Mouse (Mus musculus): Measurements from ENCODE around the gene Olfr466. TPM values are rescaled to one million over a fixed set of nuclear protein-coding genes. Genes with fewer than 3 reads are reported as not detected.

Gene Olfr466
- not detected in 2 replicates for total RNA-seq (2014; rRNA removed)
- not detected in 2 replicates for polyA plus RNA-seq (2015; fragmentation: Nextera tagmentation; extraction: Ambion mirVana)

GRCm38 (mm10) chr13:65149940-65150339, at the start of gene Olfr466:
Gene Olfr466, plus strand, starts transcription at chr13:65150240.
- TF ChIP-seq CTCF (IDR thresholded peaks at IDR 0.05; ENCODE audit: low read depth) = no peak
- no peak within 1 kb of the TSS for H3K9ac ChIP-seq
- no peak for ATAC-seq
- no peak within 1 kb of the TSS for H3K4me3 ChIP-seq (ENCODE audit: low read depth, low read length)
- H3K36me3 ChIP-seq (ENCODE audit: insufficient read depth) = no peaks in the 10 kb centered on the region
- WGBS = 83% methylated on average over 1 of the region's 1 CpGs
- DNase-seq = no peak
- H3K4me2 ChIP-seq (ENCODE audit: low read depth) = no peak within 1 kb of the TSS
- no peaks in the 10 kb centered on the region for H3K9me3 ChIP-seq (ENCODE audit: low read length)
- no peaks in the 10 kb centered on the region for H3K4me1 ChIP-seq (ENCODE audit: insufficient read depth)
- no peak within 1 kb of the TSS for H3K27ac ChIP-seq (ENCODE audit: low read depth, low read length)
- no peaks in the 10 kb centered on the region for H3K27me3 ChIP-seq (ENCODE audit: insufficient read depth, low read length)

DNA sequence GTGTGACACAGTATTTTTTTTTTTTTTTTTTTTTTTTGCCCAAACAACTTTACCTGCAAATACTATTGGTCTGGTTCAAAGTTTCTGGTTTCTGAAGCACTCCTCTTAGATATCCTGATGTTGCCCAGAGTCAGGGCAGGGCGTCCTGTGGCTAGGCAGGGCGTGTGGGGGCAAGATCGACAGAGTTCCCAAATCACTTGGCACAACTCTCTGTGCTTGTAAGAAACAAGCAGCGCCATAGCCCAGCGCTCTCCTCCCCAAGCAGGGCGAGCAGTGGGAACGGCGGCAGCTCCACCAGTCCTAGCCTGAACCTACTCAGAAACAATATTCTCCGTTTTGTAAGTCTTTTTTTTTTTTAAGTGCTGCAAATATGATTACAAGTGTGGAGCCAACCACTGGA, 49.4 kb upstream of the Olfr466 start:
- 95% methylated on average over 9 of the region's 9 CpGs for WGBS
- Histone ChIP-seq H3K4me3 (ENCODE audit: low read depth, low read length) (no peak overlapping the region), H3K4me2 (ENCODE audit: low read depth) (no peak overlapping the region), H3K27me3 (ENCODE audit: insufficient read depth, low read length) (no peaks in the 10 kb centered on the region), H3K4me1 (ENCODE audit: insufficient read depth) (no peaks in the 10 kb centered on the region), H3K9ac (no peak overlapping the region), H3K27ac (ENCODE audit: low read depth, low read length) (no peak overlapping the region), H3K36me3 (ENCODE audit: insufficient read depth) (no peaks in the 10 kb centered on the region), H3K9me3 (ENCODE audit: low read length) (peaks cover 15% of the 10 kb centered on the region)
- TF ChIP-seq CTCF (IDR thresholded peaks at IDR 0.05; ENCODE audit: low read depth) = no peak
- no peak for ATAC-seq
- DNase-seq = no peak

DNA sequence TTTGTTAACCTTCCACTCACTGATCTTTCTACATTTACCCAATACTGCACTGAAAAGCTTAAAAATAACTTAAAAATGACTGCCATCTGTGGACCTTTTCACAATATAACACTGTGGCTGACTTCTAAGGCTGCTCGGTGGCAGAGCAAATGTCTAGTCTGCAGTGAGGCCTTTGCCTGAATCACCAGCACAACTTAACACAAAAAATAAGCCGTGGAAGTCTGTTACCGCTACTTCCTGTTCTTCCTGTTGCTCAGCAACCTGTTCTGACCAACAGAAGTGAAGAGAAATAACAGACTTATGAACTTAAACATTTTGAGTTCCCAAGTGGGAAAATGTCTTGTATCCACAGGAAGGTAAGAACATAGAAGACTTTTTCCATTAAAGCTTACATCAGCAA, 48.8 kb upstream of the Olfr466 start:
- H3K4me3 ChIP-seq (ENCODE audit: low read depth, low read length) = no peak overlapping the region
- DNase-seq = no peak
- H3K9me3 ChIP-seq (ENCODE audit: low read length) = peaks cover 15% of the 10 kb centered on the region
- no peaks in the 10 kb centered on the region for H3K4me1 ChIP-seq (ENCODE audit: insufficient read depth)
- H3K36me3 ChIP-seq (ENCODE audit: insufficient read depth) = no peaks in the 10 kb centered on the region
- no peak for ATAC-seq
- H3K9ac ChIP-seq = no peak overlapping the region
- WGBS = 88% methylated on average over 3 of the region's 3 CpGs
- H3K4me2 ChIP-seq (ENCODE audit: low read depth) = no peak overlapping the region
- TF ChIP-seq CTCF (IDR thresholded peaks at IDR 0.05; ENCODE audit: low read depth) = no peak
- H3K27me3 ChIP-seq (ENCODE audit: insufficient read depth, low read length) = no peaks in the 10 kb centered on the region
- H3K27ac ChIP-seq (ENCODE audit: low read depth, low read length) = no peak overlapping the region

- Histone ChIP-seq H3K4me2 (ENCODE audit: low read depth) (peak overlapping the region; percentile 81), H3K4me1 (ENCODE audit: insufficient read depth) (peaks cover 11% of the 10 kb centered on the region), H3K27me3 (ENCODE audit: insufficient read depth, low read length) (no peaks in the 10 kb centered on the region), H3K4me3 (ENCODE audit: low read depth, low read length) (peak overlapping the region; percentile 93), H3K36me3 (ENCODE audit: insufficient read depth) (no peaks in the 10 kb centered on the region), H3K27ac (ENCODE audit: low read depth, low read length) (peak overlapping the region; percentile 88; the same call in 1 of the 2 replicates), H3K9me3 (ENCODE audit: low read length) (no peaks in the 10 kb centered on the region), H3K9ac (peak overlapping the region; percentile 87)
- TF ChIP-seq CTCF (IDR thresholded peaks at IDR 0.05; ENCODE audit: low read depth) = no peak
- ATAC-seq (no peak), DNase-seq (no peak)
- WGBS = 2% methylated on average over 5 of the region's 5 CpGs
These were observed 38.1 kb upstream of the Olfr466 start for GRCm38 (mm10) chr13:65111961-65112360.

GRCm38 (mm10) chr13:65112459-65113110, 37.5 kb upstream of the Olfr466 start, which contains the start of gene Mfsd14b:
Gene Mfsd14b, minus strand, starts transcription at chr13:65112975.
- DNase-seq = peak; percentile 96
- Histone ChIP-seq H3K4me1 (ENCODE audit: insufficient read depth) (peaks cover 11% of the 10 kb centered on the region), H3K9me3 (ENCODE audit: low read length) (no peaks in the 10 kb centered on the region), H3K4me2 (ENCODE audit: low read depth) (peak within 1 kb of the TSS; percentile 81), H3K27ac (ENCODE audit: low read depth, low read length) (peak within 1 kb of the TSS; percentile 88), H3K36me3 (ENCODE audit: insufficient read depth) (no peaks in the 10 kb centered on the region), H3K9ac (peak within 1 kb of the TSS; percentile 87), H3K27me3 (ENCODE audit: insufficient read depth, low read length) (no peaks in the 10 kb centered on the region), H3K4me3 (ENCODE audit: low read depth, low read length) (peak within 1 kb of the TSS; percentile 93)
- WGBS = under 1% methylated on average over 60 of the region's 60 CpGs
- 0 out of 2 replicates have a peak, but pooled peaks have one; percentile 1 for TF ChIP-seq CTCF (IDR thresholded peaks at IDR 0.05; ENCODE audit: low read depth)
- ATAC-seq = peak; percentile 99

DNA sequence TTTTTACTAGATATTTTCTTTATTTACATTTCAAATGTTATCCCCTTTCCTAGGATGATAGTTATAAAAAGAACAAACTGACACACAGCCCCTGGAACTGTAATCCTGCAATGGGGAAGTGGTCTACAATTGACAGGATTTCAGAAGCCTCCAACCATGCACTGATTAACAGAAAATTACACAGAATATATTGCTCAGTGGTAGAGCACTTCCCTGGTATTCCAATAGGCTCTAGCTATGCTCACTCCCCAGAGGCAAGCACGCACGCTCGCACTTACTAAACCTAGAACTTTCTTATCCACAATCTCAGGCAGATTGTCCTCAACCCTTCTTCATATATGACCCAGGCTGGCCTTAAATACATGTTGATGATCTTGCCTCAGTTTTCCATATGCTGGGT, 36.8 kb upstream of the Olfr466 start:
- no peaks in the 10 kb centered on the region for H3K9me3 ChIP-seq (ENCODE audit: low read length)
- DNase-seq = no peak
- peak overlapping the region; percentile 93 for H3K4me3 ChIP-seq (ENCODE audit: low read depth, low read length)
- H3K9ac ChIP-seq = peak overlapping the region; percentile 87
- no peaks in the 10 kb centered on the region for H3K36me3 ChIP-seq (ENCODE audit: insufficient read depth)
- TF ChIP-seq CTCF (IDR thresholded peaks at IDR 0.05; ENCODE audit: low read depth) = no peak
- no peaks in the 10 kb centered on the region for H3K27me3 ChIP-seq (ENCODE audit: insufficient read depth, low read length)
- ATAC-seq = peak; percentile 63
- WGBS = 54% methylated on average over 3 of the region's 3 CpGs
- H3K4me1 ChIP-seq (ENCODE audit: insufficient read depth) = peaks cover 11% of the 10 kb centered on the region
- H3K27ac ChIP-seq (ENCODE audit: low read depth, low read length) = peak overlapping the region; percentile 88
- H3K4me2 ChIP-seq (ENCODE audit: low read depth) = peak overlapping the region; percentile 81

GRCm38 (mm10) chr13:65120984-65121383, 29.1 kb upstream of the Olfr466 start:
- Histone ChIP-seq H3K9me3 (ENCODE audit: low read length) (no peaks in the 10 kb centered on the region), H3K4me2 (ENCODE audit: low read depth) (no peak overlapping the region), H3K27ac (ENCODE audit: low read depth, low read length) (no peak overlapping the region), H3K4me3 (ENCODE audit: low read depth, low read length) (no peak overlapping the region), H3K9ac (no peak overlapping the region), H3K4me1 (ENCODE audit: insufficient read depth) (no peaks in the 10 kb centered on the region), H3K27me3 (ENCODE audit: insufficient read depth, low read length) (no peaks in the 10 kb centered on the region), H3K36me3 (ENCODE audit: insufficient read depth) (no peaks in the 10 kb centered on the region)
- ATAC-seq = no peak
- WGBS = 66% methylated on average over 3 of the region's 3 CpGs
- TF ChIP-seq CTCF (IDR thresholded peaks at IDR 0.05; ENCODE audit: low read depth) = no peak
- DNase-seq = no peak
